Mouse (Mus musculus) lung, adult 2 months (tissue): ENCODE results near the gene Selenow. TPM values are rescaled to one million over a fixed set of nuclear protein-coding genes. Genes with fewer than 3 reads are reported as not detected.
"Not testable (repeated sequence)": the region's sequence is repeated elsewhere in the genome, so short reads cannot be mapped to it uniquely, and the experiment has no call there.

Source experiments
- DNase-seq: peaks from one replicate; pipeline ENCODE4 v3.0.0; 2022
- H3K4me1 ChIP-seq: fragments of 200-500 bp; 2 replicates; pipeline ENCODE4 v1.6.1; 2011; ENCODE audit warnings: low read length; ENCODE audit not compliant: control insufficient read depth, insufficient read depth
- H3K4me3 ChIP-seq: fragments of 200-500 bp; replicated peaks from 2 replicates; pipeline ENCODE3; 2011; ENCODE audit warnings: low read depth, mild to moderate bottlenecking, control low read depth, low read length; ENCODE audit errors: extremely low read depth
- CTCF ChIP-seq: fragments of 200-500 bp; IDR thresholded peaks from 2 replicates; pipeline ENCODE4 v1.5.1; 2011; ENCODE audit warnings: mild to moderate bottlenecking, low read length, control low read depth; ENCODE audit not compliant: insufficient read depth
- POLR2A ChIP-seq: fragments of 200-500 bp; IDR thresholded peaks from 2 replicates; pipeline ENCODE4 v1.6.1; 2011; ENCODE audit warnings: low read depth, mild to moderate bottlenecking, control low read depth, low read length, borderline replicate concordance; ENCODE audit errors: extremely low read depth
- WGBS: fragments of 180-500 bp; shearing (Covaris S2); methylation state at CpG from one replicate; pipeline ENCODE4 v1.1.7; 2018; 5-methylcytosine and 5-hydroxymethylcytosine counted together
- polyA plus RNA-seq: library from polyadenylated mRNA; depleted of rRNA; stranded (reverse); fragments of >200 nt; gene quantifications from 2 replicates; pipeline ENCODE4 v1.2.3, GENCODE M21; 2012

The Selenow gene
- polyA plus RNA-seq, 1 experiment = 641 TPM

GRCm38 (mm10) chr7:15931635-15932034, 9.4 kb upstream of the Selenow start:
- WGBS = 30% methylated on average over 3 of the region's 3 CpGs
- Histone ChIP-seq H3K4me1 (0 out of 2 replicates have a peak, but pooled peaks cover 3% of the 10 kb centered on the region), H3K4me3 (no peak overlapping the region)
- TF ChIP-seq POLR2A (no peak), CTCF (no peak)
- DNase-seq = no peak

GRCm38 (mm10) chr7:15930543-15930942, 8.3 kb upstream of the Selenow start:
- Histone ChIP-seq H3K4me1 (0 out of 2 replicates have a peak, but pooled peaks cover 3% of the 10 kb centered on the region), H3K4me3 (no peak overlapping the region)
- TF ChIP-seq POLR2A = no peak
- TF ChIP-seq CTCF = no peak
- DNase-seq = no peak
- WGBS = 64% methylated on average over 2 of the region's 2 CpGs

DNA sequence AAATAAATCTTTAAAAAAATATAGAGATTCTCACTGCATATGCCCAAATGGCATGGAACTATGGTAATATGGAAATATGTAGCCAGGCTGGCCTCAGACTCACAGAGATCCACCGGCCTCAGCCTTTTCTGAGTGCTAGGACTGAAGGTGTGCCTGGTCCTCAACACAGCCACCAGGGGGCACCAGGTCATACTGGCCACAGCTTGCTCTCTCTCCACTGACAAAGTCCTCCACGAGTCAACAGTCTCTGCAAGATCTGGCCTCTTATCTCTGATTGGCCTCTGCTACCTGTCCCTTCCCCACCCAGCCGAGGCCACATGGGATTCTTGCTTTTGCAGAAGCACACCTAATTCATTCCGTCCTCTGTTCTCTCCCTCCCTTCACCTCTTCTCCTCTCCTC, 7.7 kb upstream of the Selenow start:
- no peak overlapping the region for H3K4me3 ChIP-seq
- WGBS = 17% methylated on average over 4 of the region's 4 CpGs
- TF ChIP-seq CTCF (peak; percentile 96), POLR2A (no peak)
- H3K4me1 ChIP-seq = 0 out of 2 replicates have a peak, but pooled peaks cover 3% of the 10 kb centered on the region
- DNase-seq = peak; percentile 72

DNA sequence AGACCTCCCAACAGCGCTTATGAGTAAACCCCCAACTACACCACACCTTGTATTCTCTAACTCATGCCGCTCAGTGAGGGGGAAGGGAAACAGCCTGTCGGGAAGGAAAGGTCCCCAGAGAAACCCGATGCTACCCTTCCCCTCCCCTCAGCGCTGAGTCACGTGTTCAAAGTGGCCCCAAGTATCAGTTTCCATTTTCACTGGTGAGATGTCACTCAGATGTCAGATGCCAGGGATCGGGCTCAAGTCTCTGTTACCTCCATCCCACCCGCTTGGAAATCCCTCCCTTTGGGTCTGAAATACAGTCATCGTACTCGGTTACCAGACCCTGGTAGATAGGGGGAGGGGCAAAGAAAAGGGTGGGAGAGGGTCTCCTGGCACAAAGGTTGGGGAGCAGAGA, 406 bp downstream of the Selenow start:
- peak overlapping the region; percentile 83 for H3K4me3 ChIP-seq
- DNase-seq = no peak
- H3K4me1 ChIP-seq = no peaks in the 10 kb centered on the region
- TF ChIP-seq CTCF = no peak
- no peak for TF ChIP-seq POLR2A
- WGBS = under 1% methylated on average over 10 of the region's 10 CpGs

- 75% methylated on average over 6 of the region's 6 CpGs for WGBS
- TF ChIP-seq POLR2A (no peak), CTCF (no peak)
- no peak overlapping the region for H3K4me3 ChIP-seq
- no peaks in the 10 kb centered on the region for H3K4me1 ChIP-seq
- no peak for DNase-seq
Observed at GRCm38 (mm10) chr7:15920645-15921190, 1.5 kb downstream of the Selenow start.

GRCm38 (mm10) chr7:15919947-15920346, 2.3 kb downstream of the Selenow start:
- DNase-seq = no peak

GRCm38 (mm10) chr7:15918371-15918770, 3.8 kb downstream of the Selenow start:
- no peaks in the 10 kb centered on the region for H3K4me1 ChIP-seq
- DNase-seq = no peak
- H3K4me3 ChIP-seq = no peak overlapping the region
- TF ChIP-seq POLR2A = no peak
- TF ChIP-seq CTCF = no peak

More at GRCm38 (mm10) chr7:15919947-15920346, 2.3 kb downstream of the Selenow start:
- TF ChIP-seq POLR2A = no peak
- TF ChIP-seq CTCF = no peak
- Histone ChIP-seq H3K4me1 (no peaks in the 10 kb centered on the region), H3K4me3 (no peak overlapping the region)
- WGBS = 84% methylated on average over 9 of the region's 9 CpGs

GRCm38 (mm10) chr7:15916996-15917395, 5.2 kb downstream of the Selenow start:
- WGBS = 65% methylated on average over 4 of the region's 4 CpGs
- H3K4me1 ChIP-seq = no peaks in the 10 kb centered on the region
- DNase-seq = no peak
- no peak overlapping the region for H3K4me3 ChIP-seq
- TF ChIP-seq POLR2A = no peak
- no peak for TF ChIP-seq CTCF

DNA sequence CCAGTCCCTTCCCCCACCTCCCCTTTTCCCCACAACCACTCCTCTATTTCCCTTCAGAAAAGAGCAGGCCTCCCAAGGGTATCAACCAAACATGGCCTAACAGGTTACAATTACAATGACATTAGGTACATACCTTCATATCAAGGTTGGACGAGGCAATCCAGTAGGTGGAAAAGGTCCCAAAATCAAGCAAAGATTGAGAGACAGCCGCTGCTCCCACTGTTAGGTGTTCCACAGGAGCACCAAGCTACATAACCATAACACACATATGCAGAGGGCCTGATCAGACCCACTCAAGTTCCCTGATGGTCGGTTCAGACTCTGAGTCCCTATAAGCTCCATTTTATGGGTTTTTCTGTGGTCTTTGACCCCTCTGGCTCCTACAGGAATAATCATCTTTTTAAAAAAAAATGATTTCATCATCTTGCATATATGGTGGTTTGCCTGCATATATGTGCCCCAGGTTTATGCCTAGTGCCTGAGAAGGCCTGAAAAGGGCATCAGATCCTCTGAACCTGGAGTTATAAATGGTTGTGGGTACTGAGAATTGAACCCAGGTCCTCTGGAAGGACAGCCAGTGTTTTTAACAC, 6.0 kb downstream of the Selenow start:
- Histone ChIP-seq H3K4me1 (no peaks in the 10 kb centered on the region), H3K4me3 (no peak overlapping the region)
- WGBS = 84% methylated on average over 3 of the region's 3 CpGs
- DNase-seq = no peak
- TF ChIP-seq POLR2A = no peak
- TF ChIP-seq CTCF = no peak

DNA sequence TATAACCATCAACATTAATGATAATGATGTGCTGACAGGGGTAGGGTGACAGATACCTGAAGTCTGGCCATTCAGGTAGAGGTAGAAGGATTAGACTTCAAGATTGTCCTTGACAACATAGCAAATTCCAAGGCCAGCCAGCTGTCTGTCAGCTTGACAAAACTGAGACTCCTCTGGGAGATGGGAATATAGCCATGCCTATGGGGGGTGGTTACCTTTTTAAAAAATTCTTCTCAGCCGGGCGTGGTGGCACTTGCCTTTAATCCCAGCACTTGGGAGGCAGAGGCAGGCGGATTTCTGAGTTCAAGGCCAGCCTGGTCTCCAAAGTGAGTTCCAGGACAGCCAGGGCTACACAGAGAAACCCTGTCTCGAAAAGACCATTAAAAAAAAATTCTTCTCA, 6.5 kb downstream of the Selenow start:
- WGBS = 93% methylated on average over 4 of the region's 4 CpGs
- not testable (repeated sequence) for DNase-seq, H3K4me1 ChIP-seq, H3K4me3 ChIP-seq

GRCm38 (mm10) chr7:15914751-15915150, 7.5 kb downstream of the Selenow start:
- Histone ChIP-seq H3K4me1 (no peaks in the 10 kb centered on the region), H3K4me3 (no peak overlapping the region)
- no peak for DNase-seq
- TF ChIP-seq POLR2A (no peak), CTCF (no peak)
- 89% methylated on average over 2 of the region's 2 CpGs for WGBS
